Mouse (Mus musculus): Measurements from ENCODE around the gene Gpt2. TPM values are rescaled to one million over a fixed set of nuclear protein-coding genes. Genes with fewer than 3 reads are reported as not detected.

Gpt2 gene
- polyA plus RNA-seq, 1 experiment: 1.5 TPM

DNA sequence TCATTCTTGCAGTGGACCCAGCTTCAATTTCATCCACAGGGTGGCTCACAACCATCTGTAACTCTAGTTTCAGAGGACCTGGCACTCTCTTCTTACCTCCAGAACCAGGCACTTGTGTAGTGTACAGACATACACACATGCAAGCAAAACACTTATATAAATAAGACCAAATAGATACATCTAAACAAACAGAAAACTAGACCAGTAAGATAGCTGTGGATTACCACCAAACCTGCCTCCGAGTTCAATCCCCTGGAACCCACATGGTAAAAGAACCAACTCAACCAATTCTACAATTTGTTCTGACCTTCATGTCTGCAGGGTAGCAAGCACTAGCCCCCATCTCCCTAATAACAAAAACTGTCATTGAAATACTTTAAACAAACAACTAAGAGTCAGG is 59.6 kb downstream of the Gpt2 start:
- Histone ChIP-seq H3K27me3 (ENCODE audit: control insufficient read depth, insufficient read depth, low read length) (no peaks in the 10 kb centered on the region), H3K27ac (ENCODE audit: insufficient read depth, low read length) (no peak overlapping the region), H3K4me1 (ENCODE audit: control insufficient read depth, insufficient read depth, insufficient read length) (no peaks in the 10 kb centered on the region; the same call in none of the 2 replicates), H3K4me3 (ENCODE audit: extremely low read depth, insufficient read depth, insufficient read length) (no peak overlapping the region), H3K36me3 (ENCODE audit: control insufficient read depth, insufficient read depth, low read length) (peaks cover 19% of the 10 kb centered on the region)
- no peak for TF ChIP-seq CTCF (IDR thresholded peaks at IDR 0.05; ENCODE audit: extremely low read depth, insufficient read depth, insufficient read length, insufficient replicate concordance)
- no peak for DNase-seq (ENCODE audit: low read depth in 1 of 2, low spot score in 2 of 2)
- 97% methylated on average over 1 of the region's 1 CpGs for WGBS

DNA sequence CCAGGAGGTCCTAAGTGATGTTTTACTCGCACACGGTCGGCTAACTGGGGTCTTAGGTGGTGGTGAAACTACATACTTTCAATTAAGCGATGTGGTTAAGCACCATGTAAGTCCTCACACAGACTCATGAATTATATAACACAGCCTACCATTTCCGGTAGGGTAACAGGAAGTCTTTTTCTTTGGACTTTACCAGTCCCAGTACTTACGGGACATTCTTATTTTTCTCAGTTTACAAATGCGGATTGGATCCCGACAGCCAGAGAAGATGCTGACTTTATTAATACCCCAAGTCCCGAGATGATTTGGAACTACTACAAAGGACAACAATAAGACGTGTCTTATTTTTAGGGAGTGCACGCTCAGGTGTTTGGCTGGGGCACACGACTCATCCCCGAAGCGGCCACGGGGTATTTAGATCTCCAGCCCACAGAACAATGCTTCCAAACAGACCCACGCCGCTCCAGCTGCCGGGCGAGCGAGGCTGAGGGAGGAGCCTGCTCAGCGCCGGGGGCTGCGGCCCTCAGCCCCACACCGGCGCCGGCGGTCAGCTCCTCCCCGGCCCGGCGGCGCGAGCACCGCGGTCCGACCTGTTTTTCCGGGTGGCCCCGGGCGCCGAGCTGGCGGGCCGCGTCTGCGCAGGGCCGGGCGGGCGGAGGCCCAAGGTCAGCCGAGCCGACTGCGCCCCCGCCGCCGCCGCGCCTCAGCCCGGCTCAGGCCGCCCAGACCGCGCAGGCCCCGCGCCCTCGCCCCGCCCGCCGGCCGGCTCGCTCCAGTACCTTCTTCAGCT is 62.2 kb downstream of the Gpt2 start:
- under 1% methylated on average over 60 of the region's 66 CpGs for WGBS
- peak overlapping the region; percentile 96 for H3K27ac ChIP-seq (ENCODE audit: insufficient read depth, low read length)
- H3K27me3 ChIP-seq (ENCODE audit: control insufficient read depth, insufficient read depth, low read length): no peaks in the 10 kb centered on the region
- peak in 1 of 2 experiments; percentile 31 for DNase-seq (ENCODE audit: low read depth in 1 of 2, low spot score in 2 of 2)
- TF ChIP-seq POLR2A (IDR thresholded peaks at IDR 0.05; ENCODE audit: low read depth, low read length) (no peak), CTCF (IDR thresholded peaks at IDR 0.05; ENCODE audit: extremely low read depth, insufficient read depth, insufficient read length, insufficient replicate concordance) (no peak)
- H3K36me3 ChIP-seq (ENCODE audit: control insufficient read depth, insufficient read depth, low read length): peaks cover 9% of the 10 kb centered on the region
- H3K4me3 ChIP-seq (ENCODE audit: extremely low read depth, insufficient read depth, insufficient read length): peak overlapping the region; percentile 99
- H3K4me1 ChIP-seq (ENCODE audit: control insufficient read depth, insufficient read depth, insufficient read length): peaks cover 4% of the 10 kb centered on the region

DNA sequence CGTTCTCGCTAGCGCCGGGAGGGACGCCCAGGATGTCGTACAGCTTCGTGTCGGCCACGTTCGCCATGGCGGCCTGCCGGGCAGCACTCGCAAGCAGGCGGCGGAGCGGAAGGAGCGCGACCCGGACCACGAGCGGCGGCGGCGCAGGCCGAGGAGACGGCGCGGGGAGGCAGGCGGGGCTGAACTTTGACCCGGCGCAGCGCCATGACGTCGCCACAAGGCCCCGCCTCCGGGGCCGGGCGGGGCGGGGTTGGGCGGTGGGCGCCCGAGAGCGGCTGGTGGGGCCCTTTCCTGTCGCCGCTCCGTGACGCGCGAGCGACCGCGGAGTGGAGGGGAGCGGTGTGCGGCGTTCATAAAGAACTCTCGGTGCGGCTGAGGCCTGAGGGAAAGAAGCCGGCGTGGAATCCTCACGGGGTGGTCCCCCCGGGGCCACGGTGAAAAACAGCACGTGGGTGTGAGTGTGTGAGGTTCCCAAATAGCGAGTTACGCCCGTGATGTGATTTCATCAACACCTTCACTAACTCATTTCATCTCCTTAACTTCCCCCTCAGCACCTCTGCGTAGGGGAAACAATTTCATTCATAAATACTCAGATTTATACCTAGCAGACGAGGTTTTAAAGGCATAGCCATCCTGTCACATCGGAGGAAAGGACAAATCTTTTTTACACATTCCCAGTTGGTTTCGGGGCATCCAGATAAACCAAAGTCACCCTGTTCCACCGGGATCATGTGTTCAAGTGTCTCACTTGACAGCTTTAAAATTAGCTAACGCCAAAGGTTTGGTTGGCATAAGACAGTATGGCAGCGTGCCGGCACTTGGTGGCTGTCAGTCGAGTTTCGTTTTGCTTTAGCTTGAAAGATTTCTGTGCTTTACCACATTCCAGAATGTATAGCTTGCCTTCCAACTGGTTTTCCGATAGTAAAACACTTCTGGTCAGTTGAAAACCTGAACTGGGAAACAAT is 63.1 kb downstream of the Gpt2 start, which contains the start of gene Dnaja2:
Gene Dnaja2 (minus strand): TSS at position 164 of the 965 bp plus-strand sequence.
- H3K4me3 ChIP-seq (ENCODE audit: extremely low read depth, insufficient read depth, insufficient read length): peak within 1 kb of the TSS; percentile 99
- H3K27me3 ChIP-seq (ENCODE audit: control insufficient read depth, insufficient read depth, low read length): no peaks in the 10 kb centered on the region
- WGBS: 1% methylated on average over 77 of the region's 77 CpGs
- peaks cover 7% of the 10 kb centered on the region for H3K36me3 ChIP-seq (ENCODE audit: control insufficient read depth, insufficient read depth, low read length)
- TF ChIP-seq POLR2A (IDR thresholded peaks at IDR 0.05; ENCODE audit: low read depth, low read length) (peak; percentile 83), CTCF (IDR thresholded peaks at IDR 0.05; ENCODE audit: extremely low read depth, insufficient read depth, insufficient read length, insufficient replicate concordance) (no peak)
- peak; percentile 73 to 85 for DNase-seq (ENCODE audit: low read depth in 1 of 2, low spot score in 2 of 2)
- H3K27ac ChIP-seq (ENCODE audit: insufficient read depth, low read length): peak within 1 kb of the TSS; percentile 96
- H3K4me1 ChIP-seq (ENCODE audit: control insufficient read depth, insufficient read depth, insufficient read length): peaks cover 6% of the 10 kb centered on the region

DNA sequence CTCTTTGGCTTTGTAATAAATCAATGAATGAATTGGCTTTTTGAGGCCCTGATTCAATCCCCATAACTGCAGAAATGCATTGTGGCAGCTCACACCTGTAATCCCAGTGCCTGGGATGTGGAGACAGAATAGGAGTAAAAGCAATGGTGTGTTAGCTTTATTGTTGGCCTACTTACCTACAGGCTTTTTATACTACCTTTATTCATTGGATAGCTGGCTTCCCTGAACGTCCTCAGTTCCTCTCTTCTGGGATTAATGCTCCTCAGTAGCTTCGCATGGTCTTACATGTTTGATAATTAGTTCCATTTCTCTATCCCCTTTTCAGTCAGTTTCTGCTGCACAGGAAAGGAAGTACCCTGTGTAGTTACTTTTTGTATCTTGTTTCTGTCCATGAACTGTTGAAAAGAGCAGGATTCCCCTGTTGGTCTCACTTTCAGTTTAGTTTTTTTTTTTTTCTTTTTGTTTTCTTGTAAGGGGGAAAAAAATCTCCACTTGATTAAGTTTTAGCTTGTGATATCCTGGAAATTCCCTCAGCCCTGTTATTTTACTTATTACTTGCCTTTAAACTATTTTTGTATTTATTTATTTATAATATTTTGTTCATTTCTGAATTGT is 64.7 kb downstream of the Gpt2 start:
- H3K27me3 ChIP-seq (ENCODE audit: control insufficient read depth, insufficient read depth, low read length): no peaks in the 10 kb centered on the region
- no peak for DNase-seq (ENCODE audit: low read depth in 1 of 2, low spot score in 2 of 2)
- no peak overlapping the region for H3K4me3 ChIP-seq (ENCODE audit: extremely low read depth, insufficient read depth, insufficient read length)
- H3K36me3 ChIP-seq (ENCODE audit: control insufficient read depth, insufficient read depth, low read length): peaks cover 2% of the 10 kb centered on the region; the same call in 1 of the 2 replicates
- peaks cover 6% of the 10 kb centered on the region for H3K4me1 ChIP-seq (ENCODE audit: control insufficient read depth, insufficient read depth, insufficient read length)
- 33% methylated on average over 2 of the region's 2 CpGs for WGBS
- H3K27ac ChIP-seq (ENCODE audit: insufficient read depth, low read length): no peak overlapping the region
- TF ChIP-seq CTCF (IDR thresholded peaks at IDR 0.05; ENCODE audit: extremely low read depth, insufficient read depth, insufficient read length, insufficient replicate concordance) (no peak), POLR2A (IDR thresholded peaks at IDR 0.05; ENCODE audit: low read depth, low read length) (no peak)

DNA sequence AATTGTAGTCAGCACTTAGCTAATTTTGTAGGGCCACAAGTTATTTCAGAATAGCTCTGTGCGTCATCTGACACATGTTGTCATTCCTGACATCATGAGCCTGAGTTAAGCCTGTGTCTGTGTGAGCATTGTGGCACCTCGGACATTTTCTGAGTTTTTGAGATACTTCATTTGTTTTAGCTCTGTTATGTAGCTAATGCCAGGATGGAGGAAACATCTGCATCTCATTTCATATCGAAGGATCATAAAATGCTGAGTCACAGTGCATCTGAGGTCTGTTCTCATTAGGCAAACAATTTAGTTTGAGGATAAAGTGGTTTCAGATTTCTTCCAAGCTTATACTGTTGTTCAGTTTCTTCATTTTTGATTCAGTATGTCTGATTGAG is 65.2 kb downstream of the Gpt2 start:
- H3K27ac ChIP-seq (ENCODE audit: insufficient read depth, low read length): no peak overlapping the region; the same call in 1 of the 2 replicates
- peaks cover 6% of the 10 kb centered on the region for H3K4me1 ChIP-seq (ENCODE audit: control insufficient read depth, insufficient read depth, insufficient read length)
- no peak for DNase-seq (ENCODE audit: low read depth in 1 of 2, low spot score in 2 of 2)
- TF ChIP-seq POLR2A (IDR thresholded peaks at IDR 0.05; ENCODE audit: low read depth, low read length) (no peak), CTCF (IDR thresholded peaks at IDR 0.05; ENCODE audit: extremely low read depth, insufficient read depth, insufficient read length, insufficient replicate concordance) (no peak)
- peaks cover 2% of the 10 kb centered on the region; the same call in 1 of the 2 replicates for H3K36me3 ChIP-seq (ENCODE audit: control insufficient read depth, insufficient read depth, low read length)
- no peak overlapping the region for H3K4me3 ChIP-seq (ENCODE audit: extremely low read depth, insufficient read depth, insufficient read length)
- 29% methylated on average over 3 of the region's 3 CpGs for WGBS
- H3K27me3 ChIP-seq (ENCODE audit: control insufficient read depth, insufficient read depth, low read length): no peaks in the 10 kb centered on the region

DNA sequence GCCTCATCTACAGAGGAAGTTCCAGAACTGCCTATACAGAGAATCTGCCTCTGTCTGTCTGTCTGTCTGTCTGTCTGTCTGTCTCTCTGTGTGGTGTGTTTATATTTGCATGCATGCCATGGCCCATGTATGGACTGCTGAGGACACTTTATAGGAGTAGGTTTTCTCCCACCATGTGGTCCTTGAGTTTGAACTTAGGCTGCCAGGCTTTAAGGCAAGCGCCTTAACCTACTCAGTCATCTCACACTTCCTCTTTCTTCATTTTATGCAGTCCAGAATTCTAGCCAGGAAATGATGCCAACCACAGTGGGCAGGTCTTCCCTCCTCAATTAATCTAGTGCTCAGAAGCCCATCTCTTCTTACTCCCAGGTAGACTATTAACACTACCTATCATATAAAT is 66.8 kb downstream of the Gpt2 start:
- H3K4me1 ChIP-seq (ENCODE audit: control insufficient read depth, insufficient read depth, insufficient read length): peaks cover 6% of the 10 kb centered on the region
- 33% methylated on average over 1 of the region's 1 CpGs for WGBS

More for the DNA sequence above, 66.8 kb downstream of the Gpt2 start:
- H3K4me3 ChIP-seq (ENCODE audit: extremely low read depth, insufficient read depth, insufficient read length): no peak overlapping the region
- TF ChIP-seq CTCF (IDR thresholded peaks at IDR 0.05; ENCODE audit: extremely low read depth, insufficient read depth, insufficient read length, insufficient replicate concordance) (no peak), POLR2A (IDR thresholded peaks at IDR 0.05; ENCODE audit: low read depth, low read length) (no peak)
- H3K27me3 ChIP-seq (ENCODE audit: control insufficient read depth, insufficient read depth, low read length): no peaks in the 10 kb centered on the region
- H3K27ac ChIP-seq (ENCODE audit: insufficient read depth, low read length): peak overlapping the region; percentile 54; the same call in 1 of the 2 replicates
- H3K36me3 ChIP-seq (ENCODE audit: control insufficient read depth, insufficient read depth, low read length): no peaks in the 10 kb centered on the region
- DNase-seq (ENCODE audit: low read depth in 1 of 2, low spot score in 2 of 2): peak in 1 of 2 experiments; percentile 23
